Mouse (Mus musculus): ENCODE measurements around the gene Hist1h2ag.

Hist1h2ag gene

DNA sequence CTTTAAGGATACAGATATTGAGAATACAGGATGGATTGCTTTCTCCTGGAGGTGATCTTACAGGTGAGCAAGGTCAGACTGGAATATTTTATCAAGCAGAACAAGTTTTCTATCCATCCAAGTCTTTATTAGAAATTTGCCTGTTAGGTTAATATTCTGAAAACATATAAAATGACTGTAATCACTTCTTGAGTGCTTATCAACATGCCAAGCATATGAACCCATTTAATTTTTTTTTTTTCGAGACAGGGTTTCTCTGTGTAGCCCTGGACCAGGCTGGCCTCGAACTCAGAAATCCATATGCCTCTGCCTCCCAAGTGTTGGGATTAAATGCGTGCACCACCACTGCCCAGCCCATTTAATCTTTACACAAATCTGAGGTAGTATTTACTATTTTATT lies 5.8 kb downstream of the Hist1h2ag start:
- DNase-seq (ENCODE audit: low spot score in 2 of 2), result no peak

DNA sequence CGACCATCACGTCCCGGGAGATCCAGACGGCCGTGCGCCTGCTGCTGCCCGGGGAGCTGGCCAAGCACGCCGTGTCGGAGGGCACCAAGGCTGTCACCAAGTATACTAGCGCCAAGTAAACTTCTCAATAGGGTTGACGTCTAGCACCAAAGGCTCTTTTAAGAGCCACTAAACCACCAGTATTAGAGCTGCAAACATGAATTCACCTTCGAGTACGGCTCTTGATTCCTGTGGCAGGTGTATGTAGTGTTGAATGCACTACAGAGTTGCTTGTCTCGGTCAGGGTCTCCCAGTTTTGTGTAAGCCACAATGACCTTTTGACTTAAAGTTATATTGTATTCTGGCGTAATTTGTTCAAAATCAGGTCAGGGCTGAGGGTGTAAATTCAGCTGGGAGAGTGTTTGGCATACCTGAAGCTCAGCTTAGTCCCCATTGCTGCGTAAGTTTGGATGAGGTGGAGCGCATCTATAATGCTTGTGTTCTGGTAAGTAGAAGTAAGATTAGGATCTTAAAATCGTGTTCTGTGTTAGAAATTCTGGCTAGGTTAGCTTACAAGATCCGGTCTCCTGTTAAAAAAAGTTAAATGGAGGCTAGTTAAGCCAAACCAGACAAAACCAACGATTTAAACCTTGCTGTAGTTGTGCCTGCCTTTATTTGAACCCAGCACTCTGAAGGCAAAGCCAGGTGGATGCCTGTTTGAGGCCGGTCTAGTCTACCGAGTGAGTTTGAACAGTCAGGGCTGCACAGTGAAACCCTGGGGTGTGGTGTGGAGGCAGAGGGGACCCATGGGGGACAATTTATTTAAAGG lies 6.4 kb downstream of the Hist1h2ag start:
- DNase-seq (ENCODE audit: low spot score in 2 of 2), result no peak

DNA sequence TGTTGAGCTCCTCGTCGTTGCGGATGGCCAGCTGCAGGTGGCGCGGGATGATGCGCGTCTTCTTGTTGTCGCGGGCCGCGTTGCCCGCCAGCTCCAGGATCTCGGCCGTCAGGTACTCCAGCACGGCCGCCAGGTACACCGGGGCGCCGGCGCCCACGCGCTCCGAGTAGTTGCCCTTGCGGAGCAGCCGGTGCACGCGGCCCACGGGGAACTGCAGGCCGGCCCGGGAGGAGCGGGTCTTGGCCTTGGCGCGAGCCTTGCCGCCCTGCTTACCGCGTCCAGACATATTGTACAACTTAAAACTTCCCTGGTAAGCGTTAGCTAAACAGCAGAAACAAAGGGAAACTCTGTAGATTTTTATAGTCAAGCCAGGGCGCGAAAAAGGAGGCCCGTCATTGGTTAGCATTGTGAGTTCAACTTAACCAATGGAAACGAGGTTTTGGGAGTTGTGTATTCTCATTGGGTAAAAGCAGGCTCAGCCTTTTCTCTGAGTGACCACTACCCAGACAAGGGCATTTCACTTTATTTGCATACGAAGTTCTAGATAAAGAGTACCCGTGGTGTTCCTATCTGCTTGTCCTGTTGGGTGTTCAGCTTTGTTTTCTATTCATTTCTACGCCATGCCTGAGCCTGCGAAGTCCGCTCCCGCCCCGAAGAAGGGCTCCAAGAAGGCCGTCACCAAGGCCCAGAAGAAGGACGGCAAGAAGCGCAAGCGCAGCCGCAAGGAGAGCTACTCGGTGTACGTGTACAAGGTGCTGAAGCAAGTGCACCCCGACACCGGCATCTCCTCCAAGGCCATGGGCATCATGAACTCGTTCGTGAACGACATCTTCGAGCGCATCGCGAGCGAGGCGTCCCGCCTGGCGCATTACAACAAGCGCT lies 7.2 kb downstream of the Hist1h2ag start, which contains the start of the genes Hist1h2ah and Hist1h2bk:
Gene Hist1h2ah (minus strand): TSS at position 302 of the 882 bp plus-strand sequence.
Gene Hist1h2bk (plus strand): TSS at position 604 of the 882 bp plus-strand sequence.
- DNase-seq (ENCODE audit: low spot score in 2 of 2), result peak; percentile 45 to 78

DNA sequence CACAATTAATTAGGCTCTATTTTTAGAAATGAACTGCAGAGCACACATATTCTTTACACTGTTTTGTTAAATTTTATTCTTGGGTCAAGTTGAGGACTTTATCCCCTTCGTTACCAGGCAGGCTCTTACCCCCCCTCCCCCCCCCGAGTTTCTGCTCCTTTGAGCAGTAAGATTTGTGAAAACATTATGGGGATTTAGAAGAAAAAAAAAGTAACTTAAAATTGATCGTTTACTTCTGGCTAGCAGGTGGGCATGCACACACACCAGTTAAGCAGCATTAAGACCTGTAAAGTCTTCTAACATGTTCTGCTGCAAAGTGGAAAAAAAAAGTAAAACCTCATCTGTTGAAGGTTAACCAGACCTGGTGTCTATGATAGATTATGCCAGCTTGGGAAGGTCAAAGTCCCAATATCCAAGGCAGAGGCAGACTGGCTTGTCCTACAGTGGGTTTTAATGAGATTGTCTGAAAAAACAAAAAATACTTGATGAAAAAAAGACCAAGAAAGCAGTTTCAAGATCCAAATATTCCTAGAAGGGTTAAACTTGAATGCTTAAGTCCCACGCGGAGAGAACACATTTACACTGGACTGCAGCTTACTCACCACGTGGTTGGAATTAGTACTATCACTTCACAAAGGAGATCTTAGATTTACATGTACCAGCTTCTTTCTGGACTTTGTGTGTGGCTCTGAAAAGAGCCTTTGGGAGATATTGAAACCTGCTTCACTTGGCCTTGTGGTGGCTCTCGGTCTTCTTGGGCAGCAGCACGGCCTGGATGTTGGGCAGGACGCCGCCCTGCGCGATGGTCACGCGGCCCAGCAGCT lies 8.1 kb downstream of the Hist1h2ag start:
- no peak for DNase-seq (ENCODE audit: low spot score in 2 of 2)

DNA sequence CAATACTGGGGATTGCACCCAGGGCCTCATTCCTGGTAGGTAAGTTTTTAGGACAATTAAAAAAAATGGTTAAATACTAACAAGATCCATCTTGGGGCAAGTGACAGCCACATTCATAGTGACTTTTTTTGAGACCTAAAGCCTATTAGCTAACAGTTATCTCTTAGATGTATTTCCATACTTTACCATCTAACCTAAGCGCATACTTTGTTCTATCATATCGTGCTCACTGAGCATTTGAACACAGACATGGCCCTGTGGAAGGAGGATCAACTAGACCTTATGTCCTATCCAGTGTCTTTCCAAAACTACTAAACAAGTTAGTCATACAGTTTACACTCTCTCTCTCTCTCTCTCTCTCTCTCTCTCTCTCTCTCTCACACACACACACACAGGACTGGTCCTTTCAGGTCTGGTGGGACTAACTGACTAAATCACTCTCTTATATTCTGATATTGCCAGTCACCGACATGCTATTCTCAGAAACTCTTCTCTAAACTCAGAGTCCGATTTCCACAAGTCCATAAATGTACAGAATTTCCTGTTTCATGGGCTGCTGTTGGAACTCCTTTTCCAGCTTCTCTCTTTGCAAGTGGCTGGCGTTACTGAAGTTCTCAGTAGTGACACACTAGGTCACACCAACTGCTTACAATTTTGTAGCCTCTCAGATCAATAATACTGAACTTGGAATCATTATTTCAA lies 8.9 kb downstream of the Hist1h2ag start:
- DNase-seq (ENCODE audit: low spot score in 2 of 2), result no peak

DNA sequence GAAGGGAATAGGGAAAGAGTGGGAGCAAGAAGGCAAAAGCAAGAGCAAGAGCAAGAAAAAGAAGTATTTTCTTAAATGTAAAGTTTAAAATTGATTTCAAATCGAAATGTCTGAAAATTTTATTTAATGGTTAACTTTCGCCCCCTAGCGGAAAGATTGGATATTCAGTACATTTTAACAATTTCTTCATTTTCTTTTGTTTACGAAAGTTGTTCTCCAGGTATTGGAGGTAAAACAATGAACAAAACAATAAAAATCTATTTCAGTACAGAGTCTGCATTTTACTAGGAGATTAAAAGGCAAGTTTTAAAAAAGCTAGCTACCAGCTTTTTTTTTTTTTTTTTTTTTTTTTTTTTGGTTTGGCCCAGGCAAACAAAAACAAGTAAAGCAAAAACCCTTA lies 12.3 kb downstream of the Hist1h2ag start:
- DNase-seq (ENCODE audit: low spot score in 2 of 2), result no peak

DNA sequence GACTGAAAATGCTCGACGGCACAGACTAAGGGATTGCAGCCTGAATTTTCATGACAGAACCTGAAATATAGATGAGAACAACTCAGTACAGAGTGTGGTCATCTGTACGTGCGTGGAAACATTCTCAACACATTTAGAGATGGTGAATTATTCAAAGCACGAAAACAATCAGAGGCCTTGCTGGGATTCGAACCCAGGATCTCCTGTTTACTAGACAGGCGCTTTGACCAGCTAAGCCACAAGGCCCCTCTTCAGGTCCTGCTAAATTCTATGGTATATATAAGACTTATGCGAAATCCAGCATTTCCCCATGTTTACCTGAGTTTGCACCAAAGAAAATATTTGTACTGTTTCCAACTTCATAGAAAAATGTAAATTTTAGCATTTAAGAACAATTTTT lies 12.8 kb downstream of the Hist1h2ag start:
- DNase-seq (ENCODE audit: low spot score in 2 of 2), result no peak

DNA sequence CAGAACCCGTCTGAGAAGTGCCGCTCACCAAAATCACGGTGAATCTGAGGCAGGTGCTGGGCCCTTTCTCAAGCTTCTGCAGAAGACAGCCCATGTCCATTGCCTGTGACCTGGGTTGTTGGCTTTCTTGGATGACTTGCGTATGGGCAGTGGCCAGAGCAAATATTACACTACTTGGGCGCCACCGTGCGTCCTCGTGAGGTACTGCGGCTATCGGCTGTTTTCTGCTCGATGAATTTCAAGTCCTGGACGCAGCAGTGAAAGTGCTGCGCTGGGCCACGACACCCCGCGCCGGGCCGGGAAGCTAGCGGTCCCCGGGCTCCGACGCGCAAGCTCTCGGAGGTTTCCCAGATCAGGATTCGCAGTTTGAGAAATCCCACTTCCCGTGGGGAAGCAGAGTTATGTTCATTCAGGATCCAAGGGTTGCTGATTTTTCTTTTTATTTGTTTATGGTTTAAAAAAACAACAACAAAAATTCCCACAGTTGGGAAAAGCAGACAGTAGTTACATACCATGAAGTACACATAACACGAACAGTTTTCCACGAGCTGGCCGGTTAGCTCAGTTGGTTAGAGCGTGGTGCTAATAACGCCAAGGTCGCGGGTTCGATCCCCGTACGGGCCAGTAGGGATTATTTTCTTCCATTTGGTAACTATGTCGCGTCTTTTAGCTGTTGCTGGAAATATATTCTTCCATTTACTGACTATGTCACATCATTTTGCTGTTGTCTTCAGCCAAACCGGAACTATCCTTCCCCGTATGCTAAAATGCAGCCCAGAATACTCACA lies 13.9 kb downstream of the Hist1h2ag start:
- DNase-seq (ENCODE audit: low spot score in 2 of 2), result peak; percentile 98

DNA sequence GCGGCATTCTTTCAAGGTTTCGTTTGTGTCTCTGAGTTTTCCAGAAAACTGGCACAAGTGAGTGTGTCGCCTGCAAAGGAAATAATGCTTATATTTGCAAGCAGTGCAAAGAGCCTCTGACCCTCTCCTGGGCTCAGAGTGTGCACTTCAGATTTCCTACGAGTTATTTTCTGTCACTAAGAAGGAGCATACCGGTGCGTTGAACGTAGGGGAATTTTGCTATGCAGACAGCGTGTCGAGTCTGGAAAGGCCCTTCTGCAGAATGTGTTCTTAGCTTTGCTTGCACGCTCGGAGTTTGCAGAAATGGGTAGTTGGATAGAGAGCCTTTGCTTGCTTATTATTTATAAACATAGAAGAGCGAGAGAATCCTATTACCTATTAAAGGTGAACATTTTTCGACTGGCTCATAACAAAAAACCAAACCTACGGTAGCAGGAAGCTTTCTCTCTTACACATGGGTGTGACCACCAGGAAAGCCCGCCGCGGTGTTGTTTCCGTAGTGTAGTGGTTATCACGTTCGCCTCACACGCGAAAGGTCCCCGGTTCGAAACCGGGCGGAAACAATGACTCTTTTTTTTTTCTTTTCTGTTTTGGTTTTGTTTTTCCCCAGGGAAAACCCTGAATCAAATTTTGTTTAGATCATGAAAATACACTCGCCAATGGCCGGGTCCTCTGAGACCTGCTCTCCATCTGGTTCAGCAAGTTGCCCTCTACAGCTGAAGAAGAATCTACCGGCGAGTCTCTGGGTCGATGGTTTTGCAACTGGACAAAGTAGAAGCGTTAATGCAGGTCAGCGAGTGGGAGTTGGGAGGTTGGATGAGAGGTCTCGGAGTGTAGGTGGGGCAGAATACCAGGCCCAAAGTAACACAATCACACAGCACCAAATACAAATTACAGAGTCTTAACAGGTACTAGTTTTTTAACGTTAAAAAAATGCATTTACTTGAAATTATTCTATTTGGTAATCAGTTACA lies 16.4 kb downstream of the Hist1h2ag start:
- peak; percentile 80 to 89 for DNase-seq (ENCODE audit: low spot score in 2 of 2)

DNA sequence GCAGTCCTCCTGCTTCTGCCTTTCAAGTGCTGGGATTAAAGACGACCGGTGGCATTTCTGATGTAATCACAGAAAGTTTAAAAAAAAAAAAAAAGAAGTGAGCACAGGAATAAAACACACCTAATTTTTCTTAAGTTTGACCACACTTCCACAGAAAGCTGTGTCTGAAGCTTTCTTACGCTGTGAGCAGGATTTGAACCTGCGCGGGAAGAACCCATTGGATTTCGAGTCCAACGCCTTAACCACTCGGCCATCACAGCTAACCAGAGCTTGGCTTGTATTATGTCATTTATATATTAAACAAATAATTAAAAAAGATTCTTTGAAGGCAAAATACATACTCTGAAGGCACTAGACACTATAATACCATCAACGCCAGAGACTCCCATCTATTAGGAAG lies 20.5 kb downstream of the Hist1h2ag start:
- DNase-seq (ENCODE audit: low spot score in 2 of 2), result peak in 1 of 2 experiments; percentile 77

DNA sequence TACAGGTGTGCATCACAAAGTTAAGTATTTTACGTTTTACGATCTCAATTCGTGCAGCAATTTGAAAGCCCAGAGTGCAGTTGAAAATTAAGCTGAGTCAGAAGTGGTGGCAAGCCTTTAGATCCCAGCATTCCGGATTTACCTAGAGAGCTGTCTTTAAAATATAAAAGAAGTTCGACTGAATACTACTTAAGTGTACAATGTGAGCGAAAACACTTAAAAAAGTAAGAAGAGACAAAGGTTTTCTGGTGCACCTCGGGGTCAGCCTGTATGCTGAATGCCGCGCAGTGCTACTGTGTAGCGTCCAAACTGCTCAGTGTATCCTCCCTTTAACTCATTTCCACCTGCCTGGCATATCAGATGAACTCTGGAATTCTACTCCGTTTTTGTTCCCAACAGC lies 21.2 kb downstream of the Hist1h2ag start:
- DNase-seq (ENCODE audit: low spot score in 2 of 2), result no peak

DNA sequence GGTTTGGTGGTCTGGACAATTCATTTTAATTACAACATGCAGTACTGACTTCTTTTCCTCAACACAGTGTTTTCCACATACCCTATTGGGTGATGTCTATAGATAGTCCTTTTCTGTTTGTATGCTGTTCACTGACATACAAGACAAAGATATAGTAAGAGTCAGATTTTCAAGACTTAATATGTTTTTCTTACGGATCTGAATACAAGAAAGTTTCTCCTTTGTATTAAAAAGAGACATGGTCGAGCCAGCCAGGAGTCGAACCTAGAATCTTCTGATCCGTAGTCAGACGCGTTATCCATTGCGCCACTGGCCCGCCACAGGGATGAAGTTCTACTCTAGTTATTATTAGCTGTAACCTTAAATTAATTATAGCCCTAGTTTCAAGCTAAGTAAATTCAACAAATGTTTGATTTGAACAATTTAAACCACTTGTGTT lies 21.8 kb downstream of the Hist1h2ag start:
- DNase-seq (ENCODE audit: low spot score in 2 of 2), result peak in 1 of 2 experiments; percentile 67

DNA sequence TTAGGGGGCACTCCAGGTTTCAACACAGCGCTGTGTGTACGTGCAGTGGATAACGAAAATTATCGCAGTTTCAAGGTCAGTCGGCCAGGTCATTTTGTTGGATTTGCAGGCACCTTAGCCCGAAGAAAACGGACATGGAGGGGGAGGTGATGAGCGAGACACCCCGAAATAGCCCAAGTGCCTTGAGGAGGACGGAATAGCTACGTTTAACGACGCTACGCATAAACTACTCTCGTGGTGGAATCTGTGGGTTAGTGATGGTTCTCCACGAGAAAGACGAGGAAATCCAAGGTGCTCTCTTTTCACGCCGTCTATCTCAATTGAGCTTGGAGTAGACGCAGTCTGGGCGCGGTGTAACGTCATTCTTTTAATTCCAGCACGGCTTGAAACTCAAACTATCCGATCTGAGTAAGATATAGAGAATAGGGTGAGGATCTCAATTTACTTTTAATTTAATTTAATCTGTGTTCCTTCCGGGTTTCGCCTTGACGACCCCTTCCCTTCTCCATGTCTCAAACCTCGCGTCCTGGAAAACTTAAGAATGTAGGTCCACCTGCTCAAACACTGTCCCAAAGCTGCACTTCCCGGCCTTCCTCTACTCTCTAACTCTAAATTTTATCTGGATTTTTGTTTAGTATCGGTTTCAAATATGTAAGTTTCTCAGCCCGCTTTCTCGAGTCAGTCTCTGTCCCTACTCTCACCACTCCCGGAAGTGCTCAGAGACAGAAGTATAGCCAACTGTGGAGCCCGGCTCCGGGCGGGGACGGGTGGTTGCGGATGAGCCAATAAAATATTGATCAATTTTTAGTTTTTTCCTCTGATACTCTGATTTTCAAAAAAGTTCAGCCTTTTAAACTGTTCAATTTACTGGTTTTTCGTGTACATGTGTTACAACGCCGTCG lies 22.6 kb downstream of the Hist1h2ag start:
- DNase-seq (ENCODE audit: low spot score in 2 of 2), result no peak

DNA sequence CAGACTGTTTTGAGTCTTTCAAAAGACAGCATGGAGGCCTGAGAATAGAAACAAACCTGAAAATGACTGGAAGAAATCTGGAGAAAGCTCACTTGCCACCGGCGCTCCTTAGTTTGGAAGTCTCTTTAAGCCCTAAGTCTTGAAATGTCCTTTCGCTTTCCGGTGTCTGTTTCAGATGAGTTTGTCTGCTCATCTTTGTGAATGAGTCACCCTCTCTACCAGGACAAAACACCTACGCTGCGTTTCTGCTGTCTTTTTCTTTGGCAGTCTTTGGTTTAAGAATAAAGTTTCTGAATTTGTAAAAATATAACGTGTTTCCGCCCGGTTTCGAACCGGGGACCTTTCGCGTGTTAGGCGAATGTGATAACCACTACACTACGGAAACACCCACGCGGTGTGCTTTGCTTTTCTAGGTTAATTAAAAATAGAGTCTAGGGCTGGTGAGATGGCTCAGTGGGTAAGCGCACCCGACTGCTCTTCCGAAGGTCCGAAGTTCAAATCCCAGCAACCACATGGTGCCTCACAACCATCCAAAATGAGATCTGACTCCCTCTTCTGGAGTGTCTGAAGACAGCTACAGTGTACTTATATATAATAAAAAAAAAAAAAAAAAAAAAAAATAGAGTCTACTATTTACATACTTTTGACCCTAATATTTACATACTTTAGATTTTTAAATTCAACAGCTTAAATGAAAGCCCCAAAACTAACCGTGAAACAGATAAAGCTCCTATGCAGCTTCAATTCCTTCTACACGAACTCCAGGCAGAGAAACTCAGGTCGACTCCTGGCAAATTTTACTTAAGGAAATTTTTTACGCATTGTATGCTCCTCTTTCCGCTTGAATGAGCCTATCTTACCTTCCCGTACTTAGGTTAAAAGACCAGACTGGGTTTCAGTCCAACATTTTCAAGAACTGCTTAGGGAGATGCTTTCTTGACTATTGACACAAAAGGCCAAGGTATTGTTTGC lies 27.0 kb downstream of the Hist1h2ag start:
- DNase-seq (ENCODE audit: low spot score in 2 of 2), result peak in 1 of 2 experiments; percentile 62

DNA sequence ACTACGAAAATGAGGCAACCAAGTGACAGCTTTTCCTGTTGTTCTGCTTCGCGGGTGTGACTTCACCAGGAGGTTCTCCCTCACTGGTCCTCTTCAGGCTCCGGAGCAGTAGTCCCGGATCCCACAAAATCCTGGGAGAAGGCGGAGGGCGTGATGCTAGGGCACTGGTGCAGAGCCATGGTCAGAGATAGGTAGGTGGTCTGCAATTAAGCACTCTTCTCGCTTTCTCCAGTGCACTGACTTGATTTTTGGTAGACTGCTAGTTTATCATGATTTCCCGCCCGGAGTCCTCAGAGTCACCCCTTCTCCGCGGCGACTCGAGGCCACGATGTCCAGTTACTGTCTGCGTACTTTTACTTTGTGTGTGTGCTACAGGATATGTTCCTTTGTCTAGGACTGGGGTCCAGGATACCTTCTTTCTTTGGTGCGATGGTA lies 28.3 kb downstream of the Hist1h2ag start:
- DNase-seq (ENCODE audit: low spot score in 2 of 2), result no peak

DNA sequence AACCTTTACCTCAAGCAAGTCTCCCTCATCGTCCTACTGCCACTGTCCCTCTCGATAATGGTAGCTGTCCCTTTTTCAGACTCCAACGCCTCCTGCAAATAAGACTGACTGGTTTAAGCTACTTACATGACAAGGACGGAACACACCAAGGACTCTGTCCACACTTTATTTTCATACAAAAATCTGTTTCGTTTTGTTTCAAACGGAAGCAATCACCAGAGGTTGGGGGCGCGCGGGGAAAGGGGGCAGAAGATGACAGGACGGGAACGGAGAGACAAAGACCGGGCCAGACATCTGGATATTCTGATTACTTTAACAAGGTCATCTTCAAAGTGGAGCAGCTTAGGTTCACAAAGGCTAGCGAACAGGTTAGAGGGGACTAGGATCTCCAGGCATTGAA lies 29.0 kb downstream of the Hist1h2ag start:
- no peak for DNase-seq (ENCODE audit: low spot score in 2 of 2)

DNA sequence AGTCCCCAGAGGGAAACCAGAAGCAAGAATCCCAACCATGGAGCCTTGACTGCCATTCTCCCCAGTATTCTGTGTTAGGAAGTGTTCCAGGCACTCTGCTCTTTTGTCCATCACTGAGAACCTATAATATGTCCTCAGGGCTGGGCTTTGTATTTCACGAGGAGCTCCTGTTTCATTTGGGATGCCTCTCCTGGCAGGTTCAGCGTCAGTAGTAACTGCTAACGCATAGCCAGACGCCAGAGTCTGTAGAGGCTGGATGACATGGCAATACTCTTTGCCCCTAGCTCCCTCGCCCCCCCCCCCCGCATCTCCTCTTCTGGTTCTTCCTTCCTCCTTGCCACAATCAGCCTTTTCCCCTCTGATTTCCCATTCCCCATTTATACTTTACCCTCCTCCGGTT lies 33.1 kb downstream of the Hist1h2ag start, which contains the start of gene Prss16:
Gene Prss16 (minus strand): TSS at position 101 of the 400 bp plus-strand sequence.
- DNase-seq (ENCODE audit: low spot score in 2 of 2), result no peak

All from cerebellum, postnatal 4 days (tissue).